Comparison of ENCODE assay signal across 13 mouse cellular contexts in genomic region chr8:86083346-86083745, GRCm38 (mm10).
A peak's percentile ranks its signal among the peaks of the same experiment; 100 is the strongest.
DNase-seq lines count a peak whose midpoint lies in the region; ATAC-seq and TF ChIP-seq lines count a peak whose summit lies in the region.
"Had no signal": no experiment of that assay in that cellular context is flagged by ENCODE, and none has a peak within 500 bp of the region (broad histone marks: within the 10 kb centered on the region; RNA-seq: fewer than 3 reads in every experiment).

No protein-coding gene starts in this region.

- peak; percentile 7 to 49 for DNase-seq in adrenal gland, adult (ENCODE audit: inconsistent age in 2 of 2, low spot score in 1 of 2)
- DNase-seq in adrenal gland, adult 18-20 months (ENCODE audit: low spot score in 2 of 2), result no peak
- DNase-seq in gastrocnemius, adult 18-20 months (ENCODE audit: low spot score), result peak; percentile 26
- DNase-seq in gastrocnemius, postnatal 36 days, result no peak
- peak; percentile 11 for DNase-seq in kidney, postnatal 10 days
- no peak for DNase-seq in kidney, adult 2 months
- DNase-seq in adrenal gland, postnatal 36 days, result peak; percentile 27 to 28
- DNase-seq: kidney, postnatal 14 days; lung, embryonic 14.5 days had no signal

- H3K36me3 ChIP-seq in kidney, adult 2 months (ENCODE audit: control insufficient read depth, insufficient read depth, low read length), result no peaks in the 10 kb centered on the region
- H3K36me3 ChIP-seq: hindbrain, embryonic 12.5 days; limb, embryonic 15.5 days had no signal

- TF ChIP-seq CTCF in kidney, adult 2 months (conservative IDR thresholded peaks at IDR 0.05; ENCODE audit: insufficient read depth, insufficient read length, low read depth, low read length), result no peak

- ATAC-seq in megakaryocyte-erythroid progenitor cell, adult 5-6 weeks (replicated peaks; ENCODE audit: low FRiP score, low TSS enrichment, poor library complexity, severe bottlenecking), result no peak
- ATAC-seq: intestine, embryonic 16.5 days had no signal

- H3K4me1 ChIP-seq in kidney, adult 2 months (ENCODE audit: control insufficient read depth, insufficient read depth, low read length), result no peaks in the 10 kb centered on the region
- H3K4me1 ChIP-seq: hindbrain, embryonic 12.5 days; limb, embryonic 15.5 days had no signal

- no peak overlapping the region for H3K27ac ChIP-seq in kidney, adult 2 months (ENCODE audit: insufficient read depth, low read depth, low read length)
- H3K27ac ChIP-seq: hindbrain, embryonic 12.5 days; limb, embryonic 15.5 days had no signal

- no peak for TF ChIP-seq POLR2A in kidney, adult 2 months (IDR thresholded peaks at IDR 0.05; ENCODE audit: low read depth, low read length)

- H3K4me3 ChIP-seq in kidney, adult 2 months (ENCODE audit: insufficient read depth, low read depth, low read length), result no peak overlapping the region
- H3K4me3 ChIP-seq: hindbrain, embryonic 12.5 days; limb, embryonic 15.5 days had no signal

- 73% methylated on average over 4 of the region's 4 CpGs for WGBS in kidney, adult 2 months

- H3K27me3 ChIP-seq in kidney, adult 2 months (replicated peaks; ENCODE audit: control insufficient read depth, insufficient read depth, low read length), result no peaks in the 10 kb centered on the region
- H3K27me3 ChIP-seq: hindbrain, embryonic 12.5 days; limb, embryonic 15.5 days had no signal

- intact Hi-C loops in gastrocnemius, postnatal 36 days (cut with DNase I), result no loop called here

Comparison
In these comparisons a context has a peak if more than half of its experiments do, and no peak if none do; other contexts are left out.
1. DNase-seq: peak in adrenal gland, adult (2 of 2), gastrocnemius, adult 18-20 months (single experiment), kidney, postnatal 10 days (single experiment) and adrenal gland, postnatal 36 days (2 of 2); none in adrenal gland, adult 18-20 months (0 of 2), gastrocnemius, postnatal 36 days (0 of 2) and kidney, adult 2 months (single experiment).